Mouse (Mus musculus) limb, embryonic 12.5 days (tissue): ENCODE data around the gene Msgn1. TPM values are rescaled to one million over a fixed set of nuclear protein-coding genes. Genes with fewer than 3 reads are reported as not detected.
A peak's percentile ranks its signal among the peaks of the same experiment; 100 is the strongest.

Source experiments
- ATAC-seq: fragments of 200-750 bp; cut with Nextera tagmentation; 2 replicates; pipeline ENCODE4 v1.8.0; 2017; ENCODE audit warnings: low read depth, moderate TSS enrichment; ENCODE audit not compliant: insufficient number of reproducible peaks, insufficient read depth, low FRiP score, low TSS enrichment
- H3K27ac ChIP-seq: fragments of 300-500 bp; sonication (generic); 2 replicates; pipeline ENCODE4 v1.5.1; 2016; ENCODE audit warnings: mild to moderate bottlenecking, moderate library complexity
- H3K27me3 ChIP-seq: fragments of 300-500 bp; sonication (generic); 2 replicates; pipeline ENCODE4 v1.6.1; 2016; ENCODE audit warnings: mild to moderate bottlenecking, moderate library complexity
- H3K36me3 ChIP-seq: fragments of 300-500 bp; sonication (generic); 2 replicates; pipeline ENCODE4 v1.6.1; 2016; ENCODE audit warnings: mild to moderate bottlenecking, moderate library complexity
- H3K4me1 ChIP-seq: fragments of 300-500 bp; sonication (generic); replicated peaks from 2 replicates; pipeline ENCODE4 v1.6.1; 2016
- H3K4me2 ChIP-seq: fragments of 300-500 bp; sonication (generic); 2 replicates; pipeline ENCODE4 v1.6.1; 2016; ENCODE audit warnings: mild to moderate bottlenecking, moderate library complexity
- H3K4me3 ChIP-seq: fragments of 300-500 bp; sonication (generic); replicated peaks from 2 replicates; pipeline ENCODE4 v1.5.1; 2016; ENCODE audit warnings: mild to moderate bottlenecking
- H3K9ac ChIP-seq: fragments of 300-500 bp; sonication (generic); replicated peaks from 2 replicates; pipeline ENCODE4 v1.6.1; 2016; ENCODE audit warnings: mild to moderate bottlenecking, moderate library complexity
- H3K9me3 ChIP-seq: fragments of 300-500 bp; sonication (generic); 2 replicates; pipeline ENCODE4 v1.6.1; 2016; ENCODE audit warnings: mild to moderate bottlenecking, moderate library complexity
- WGBS: fragments of 180-500 bp; shearing (Covaris S2); methylation state at CpG from one replicate; pipeline ENCODE4 v1.1.7; 2016; 5-methylcytosine and 5-hydroxymethylcytosine counted together
- polyA plus RNA-seq: library from polyadenylated mRNA; unstranded; fragments of >200 nt; fragmentation: Nextera tagmentation; extraction: Ambion mirVana; gene quantifications from 2 replicates; pipeline ENCODE4 v1.2.1, GENCODE M21; 2016

Msgn1 gene
- polyA plus RNA-seq, 1 experiment from 2014 or later, result not detected

GRCm38 (mm10) chr12:11198551-11198950 lies 10.2 kb downstream of the Msgn1 start:
- Histone ChIP-seq H3K4me2 (no peak overlapping the region), H3K27ac (no peak overlapping the region), H3K27me3 (no peaks in the 10 kb centered on the region), H3K9me3 (no peaks in the 10 kb centered on the region), H3K36me3 (no peaks in the 10 kb centered on the region), H3K9ac (no peak overlapping the region), H3K4me3 (no peak overlapping the region), H3K4me1 (0 out of 2 replicates have a peak, but pooled peaks cover 3% of the 10 kb centered on the region)
- 59% methylated on average over 2 of the region's 2 CpGs for WGBS
- no peak for ATAC-seq

DNA sequence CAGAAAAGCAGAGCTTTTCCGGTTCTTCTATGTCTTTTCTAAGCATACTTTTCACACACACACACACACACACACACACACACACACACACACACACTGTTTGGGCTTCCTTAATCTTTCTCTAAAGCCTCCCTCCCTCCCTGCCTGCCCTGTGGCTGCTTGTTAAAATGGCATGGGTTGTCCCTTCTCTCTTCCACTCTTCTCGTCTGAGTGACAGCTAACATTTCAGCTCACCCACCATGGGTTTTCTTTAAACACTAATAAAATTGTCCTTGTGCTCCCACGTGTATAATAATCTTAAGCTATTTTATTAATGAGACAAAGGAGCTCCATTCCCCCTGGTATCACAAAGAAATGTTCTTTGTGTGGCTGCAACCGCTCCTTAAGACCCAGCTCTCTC lies 10.7 kb downstream of the Msgn1 start:
- Histone ChIP-seq H3K36me3 (no peaks in the 10 kb centered on the region), H3K4me3 (no peak overlapping the region), H3K9me3 (no peaks in the 10 kb centered on the region), H3K9ac (no peak overlapping the region), H3K27me3 (no peaks in the 10 kb centered on the region), H3K4me1 (0 out of 2 replicates have a peak, but pooled peaks cover 3% of the 10 kb centered on the region), H3K27ac (no peak overlapping the region), H3K4me2 (no peak overlapping the region)
- 42% methylated on average over 4 of the region's 4 CpGs for WGBS
- no peak for ATAC-seq

- 0 out of 2 replicates have a peak, but pooled peaks have one; percentile 37 for ATAC-seq
- H3K4me1 ChIP-seq, result 0 out of 2 replicates have a peak, but pooled peaks cover 3% of the 10 kb centered on the region
- H3K36me3 ChIP-seq, result no peaks in the 10 kb centered on the region
- H3K9me3 ChIP-seq, result no peaks in the 10 kb centered on the region
- no peak overlapping the region for H3K27ac ChIP-seq
- H3K9ac ChIP-seq, result no peak overlapping the region
- no peaks in the 10 kb centered on the region for H3K27me3 ChIP-seq
- peak overlapping the region; percentile 53 for H3K4me2 ChIP-seq
- H3K4me3 ChIP-seq, result no peak overlapping the region
- 44% methylated on average over 5 of the region's 5 CpGs for WGBS
Measured at GRCm38 (mm10) chr12:11196830-11197229, 11.9 kb downstream of the Msgn1 start.

DNA sequence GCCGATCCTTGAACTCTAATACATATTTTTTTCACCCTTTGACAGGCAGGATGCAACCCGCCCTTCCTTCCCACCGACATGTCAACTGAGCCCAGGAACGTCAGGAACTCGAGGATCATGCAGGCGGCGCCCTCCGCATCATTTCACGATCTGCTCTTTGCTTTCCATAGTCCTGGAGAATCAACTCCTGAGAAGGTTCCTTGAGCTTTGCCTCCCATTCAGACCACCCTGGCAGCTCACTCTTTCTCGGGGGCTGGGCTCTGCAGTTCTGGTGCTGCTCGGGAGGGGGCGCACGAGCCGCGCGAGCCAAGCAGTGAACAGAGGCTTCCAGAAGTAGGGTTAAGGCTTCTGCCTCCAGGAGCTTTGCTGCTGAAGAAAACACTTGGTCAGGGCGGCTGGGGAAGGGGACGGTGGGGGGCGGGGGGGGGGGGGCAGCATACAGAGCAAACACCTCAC lies 12.6 kb downstream of the Msgn1 start:
- peak; percentile 68; the same call in 1 of the 2 replicates for ATAC-seq
- Histone ChIP-seq H3K9ac (no peak overlapping the region), H3K4me3 (0 out of 2 replicates have a peak overlapping the region, but pooled peaks have one; percentile 13), H3K27ac (no peak overlapping the region), H3K9me3 (no peaks in the 10 kb centered on the region), H3K4me2 (peak overlapping the region; percentile 53), H3K36me3 (no peaks in the 10 kb centered on the region), H3K4me1 (0 out of 2 replicates have a peak, but pooled peaks cover 3% of the 10 kb centered on the region), H3K27me3 (no peaks in the 10 kb centered on the region)
- 10% methylated on average over 16 of the region's 19 CpGs for WGBS

GRCm38 (mm10) chr12:11195031-11195430 lies 13.7 kb downstream of the Msgn1 start:
- Histone ChIP-seq H3K9me3 (no peaks in the 10 kb centered on the region), H3K36me3 (no peaks in the 10 kb centered on the region), H3K4me2 (no peak overlapping the region), H3K9ac (no peak overlapping the region), H3K4me3 (no peak overlapping the region), H3K27ac (no peak overlapping the region), H3K27me3 (no peaks in the 10 kb centered on the region), H3K4me1 (0 out of 2 replicates have a peak, but pooled peaks cover 3% of the 10 kb centered on the region)
- 86% methylated on average over 1 of the region's 1 CpGs for WGBS
- ATAC-seq, result no peak

DNA sequence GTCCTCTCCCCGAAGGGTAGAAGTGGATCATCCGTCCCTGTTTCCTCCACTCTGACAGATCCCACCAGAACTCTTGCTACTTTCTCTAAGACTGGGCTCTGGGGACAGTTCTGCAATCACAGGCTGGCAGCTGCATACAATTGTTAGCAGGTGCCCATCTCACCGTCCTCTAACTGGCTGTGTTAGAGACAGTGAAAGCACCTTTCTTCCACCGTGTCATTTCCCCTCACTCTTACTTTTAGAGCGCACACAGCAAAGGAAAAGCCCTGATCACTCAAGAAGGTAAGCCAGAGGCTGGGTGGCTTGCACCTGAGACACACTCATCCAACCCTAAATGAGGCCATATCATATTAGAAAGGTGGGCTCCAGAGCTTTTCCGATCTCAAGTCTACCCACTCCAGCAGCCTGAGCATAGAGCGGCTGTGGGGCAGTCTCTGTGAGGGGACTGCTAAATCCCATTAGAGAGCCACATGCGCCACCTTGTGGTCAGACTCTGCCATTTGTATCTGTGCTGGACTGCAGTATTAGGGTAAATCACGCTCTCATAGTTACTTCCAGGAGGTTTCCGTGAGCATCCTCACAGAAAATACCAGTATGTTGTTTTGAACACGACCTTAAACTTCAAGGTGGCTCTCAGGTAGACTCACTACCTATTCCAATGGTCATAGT lies 30.2 kb downstream of the Msgn1 start:
- WGBS, result 27% methylated on average over 11 of the region's 11 CpGs
- Histone ChIP-seq H3K4me1 (no peaks in the 10 kb centered on the region), H3K36me3 (no peaks in the 10 kb centered on the region), H3K4me3 (no peak overlapping the region), H3K9ac (no peak overlapping the region), H3K27ac (no peak overlapping the region), H3K9me3 (no peaks in the 10 kb centered on the region), H3K27me3 (peaks cover 9% of the 10 kb centered on the region; the same call in 1 of the 2 replicates), H3K4me2 (peak overlapping the region; percentile 37)
- ATAC-seq, result peak; percentile 92

GRCm38 (mm10) chr12:11177408-11178394 lies 31.1 kb downstream of the Msgn1 start:
- no peak overlapping the region for H3K4me2 ChIP-seq
- no peaks in the 10 kb centered on the region for H3K4me1 ChIP-seq
- WGBS, result 21% methylated on average over 5 of the region's 5 CpGs
- ATAC-seq, result no peak
- H3K27ac ChIP-seq, result no peak overlapping the region
- H3K9ac ChIP-seq, result no peak overlapping the region
- H3K4me3 ChIP-seq, result no peak overlapping the region
- peaks cover 9% of the 10 kb centered on the region; the same call in 1 of the 2 replicates for H3K27me3 ChIP-seq
- H3K36me3 ChIP-seq, result no peaks in the 10 kb centered on the region
- H3K9me3 ChIP-seq, result no peaks in the 10 kb centered on the region

GRCm38 (mm10) chr12:11158670-11159069 lies 50.1 kb downstream of the Msgn1 start:
- no peaks in the 10 kb centered on the region for H3K36me3 ChIP-seq
- no peaks in the 10 kb centered on the region for H3K27me3 ChIP-seq
- no peak overlapping the region for H3K9ac ChIP-seq
- WGBS, result 92% methylated on average over 3 of the region's 3 CpGs
- no peaks in the 10 kb centered on the region for H3K9me3 ChIP-seq
- no peaks in the 10 kb centered on the region for H3K4me1 ChIP-seq
- no peak overlapping the region for H3K4me3 ChIP-seq
- H3K27ac ChIP-seq, result no peak overlapping the region
- H3K4me2 ChIP-seq, result no peak overlapping the region
- no peak for ATAC-seq

Other genes starting within 250 kb of the Msgn1 start
- 0.61 and 0.70 TPM in 2 replicates for gene Kcns3, start 57.9 kb downstream of the Msgn1 start, polyA plus RNA-seq
- 13.1 and 14.3 TPM in 2 replicates for gene Gen1, start 56.8 kb upstream of the Msgn1 start, polyA plus RNA-seq
- 158 and 161 TPM in 2 replicates for gene Smc6, start 56.9 kb upstream of the Msgn1 start, polyA plus RNA-seq
- gene Vsnl1, start 227.6 kb upstream of the Msgn1 start, polyA plus RNA-seq, result 0.53 and 1.0 TPM in 2 replicates
- gene Rad51ap2, start 247.1 kb upstream of the Msgn1 start, polyA plus RNA-seq, result 0.19 and 0.29 TPM in 2 replicates